Mouse (Mus musculus) stomach, postnatal 0 days (tissue): ENCODE measurements at regions not wholly inside any gene's neighbourhood (a gene's known extent, or its start where the extent isn't known, plus 50 kb on each side); places are given as distances from the start of the nearest gene placed in this dataset.

Experiments used
- ATAC-seq: fragments of 200-750 bp; cut with Nextera tagmentation; 2 replicates; pipeline ENCODE4 v1.8.0; 2017; ENCODE audit not compliant: low FRiP score, low TSS enrichment
- DNase-seq: peaks from one replicate; pipeline ENCODE4 v3.0.0-alpha.2; 2016; ENCODE audit warnings: low spot score
- H3K27ac ChIP-seq: fragments of 300-500 bp; sonication (generic); replicated peaks from 2 replicates; pipeline ENCODE4 v1.5.1; 2014; ENCODE audit warnings: mild to moderate bottlenecking, control low read depth
- H3K27me3 ChIP-seq: fragments of 300-500 bp; sonication (generic); 2 replicates; pipeline ENCODE4 v1.6.1; 2014; ENCODE audit warnings: low read length; ENCODE audit not compliant: control insufficient read depth, insufficient read depth
- H3K36me3 ChIP-seq: fragments of 300-500 bp; sonication (generic); 2 replicates; pipeline ENCODE4 v1.6.1; 2014; ENCODE audit warnings: low read length, mixed read lengths; ENCODE audit not compliant: control insufficient read depth, insufficient read depth
- H3K4me1 ChIP-seq: fragments of 300-500 bp; sonication (generic); replicated peaks from 2 replicates; pipeline ENCODE4 v1.6.1; 2014; ENCODE audit warnings: antibody characterized with exemption; ENCODE audit not compliant: control insufficient read depth, insufficient read depth
- H3K4me2 ChIP-seq: fragments of 300-500 bp; sonication (generic); replicated peaks from 2 replicates; pipeline ENCODE4 v1.6.1; 2014; ENCODE audit warnings: low read depth, mild to moderate bottlenecking, control low read depth, moderate library complexity
- H3K4me3 ChIP-seq: fragments of 300-500 bp; sonication (generic); 2 replicates; pipeline ENCODE4 v1.5.1; 2014; ENCODE audit warnings: low read depth, low read length, control low read depth
- H3K9ac ChIP-seq: fragments of 300-500 bp; sonication (generic); 2 replicates; pipeline ENCODE4 v1.6.1; 2014; ENCODE audit warnings: mild to moderate bottlenecking, low read length, control low read depth, mixed read lengths
- H3K9me3 ChIP-seq: fragments of 300-500 bp; sonication (generic); 2 replicates; pipeline ENCODE4 v1.6.1; 2016; ENCODE audit warnings: low read length; ENCODE audit not compliant: control insufficient read depth
- CTCF ChIP-seq: IDR thresholded peaks from 2 replicates; pipeline ENCODE4 v1.5.1; 2016; ENCODE audit warnings: antibody characterized with exemption, low read depth, mild to moderate bottlenecking, moderate library complexity
- EP300 ChIP-seq: optimal IDR thresholded peaks from 2 replicates; pipeline ENCODE3; 2016; ENCODE audit warnings: antibody characterized with exemption
- WGBS: fragments of 180-500 bp; shearing (Covaris S2); extraction: QIAGEN DNeasy Blood & Tissue Kit; methylation state at CpG from one replicate; pipeline ENCODE4 v1.1.7; 2014; 5-methylcytosine and 5-hydroxymethylcytosine counted together

DNA sequence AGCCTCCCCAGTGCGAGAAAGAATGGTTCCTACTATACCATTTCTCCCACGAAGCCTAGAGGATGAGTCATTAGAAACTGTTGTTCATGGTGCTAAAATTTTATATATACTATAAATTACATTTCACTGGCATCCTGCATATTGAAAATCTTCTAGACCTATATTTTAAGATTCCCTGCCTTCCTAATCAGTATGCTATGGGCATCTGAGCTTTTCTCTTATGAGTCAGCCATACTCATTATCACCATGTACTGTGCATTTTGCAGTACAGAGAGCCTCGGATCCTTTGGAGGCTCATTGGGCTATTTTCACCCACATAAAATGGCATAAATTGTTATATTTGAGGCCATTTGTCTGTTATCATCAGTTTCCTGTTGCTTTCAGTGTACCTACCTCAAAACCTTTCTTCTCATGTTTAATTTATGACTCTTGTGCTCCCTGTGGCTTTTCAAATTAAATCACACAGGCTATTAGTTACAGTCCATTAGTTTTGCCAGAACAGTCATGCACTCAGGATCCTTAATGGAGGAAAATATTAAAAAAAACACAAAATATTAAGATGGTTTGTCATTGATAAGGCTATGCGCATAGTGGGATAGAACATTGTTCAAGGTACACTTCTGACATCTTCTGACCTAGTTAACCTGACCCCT, 150.1 kb upstream of the Actbl2 start:
- no peaks in the 10 kb centered on the region for H3K4me1 ChIP-seq
- no peak overlapping the region for H3K4me2 ChIP-seq
- H3K9ac ChIP-seq = no peak overlapping the region
- TF ChIP-seq CTCF = no peak
- no peak for TF ChIP-seq EP300
- H3K36me3 ChIP-seq = no peaks in the 10 kb centered on the region
- DNase-seq (no peak), ATAC-seq (no peak)
- H3K27me3 ChIP-seq = no peaks in the 10 kb centered on the region
- WGBS = 82% methylated on average over 4 of the region's 4 CpGs
- no peak overlapping the region for H3K27ac ChIP-seq
- H3K4me3 ChIP-seq = no peak overlapping the region
- no peaks in the 10 kb centered on the region for H3K9me3 ChIP-seq

DNA sequence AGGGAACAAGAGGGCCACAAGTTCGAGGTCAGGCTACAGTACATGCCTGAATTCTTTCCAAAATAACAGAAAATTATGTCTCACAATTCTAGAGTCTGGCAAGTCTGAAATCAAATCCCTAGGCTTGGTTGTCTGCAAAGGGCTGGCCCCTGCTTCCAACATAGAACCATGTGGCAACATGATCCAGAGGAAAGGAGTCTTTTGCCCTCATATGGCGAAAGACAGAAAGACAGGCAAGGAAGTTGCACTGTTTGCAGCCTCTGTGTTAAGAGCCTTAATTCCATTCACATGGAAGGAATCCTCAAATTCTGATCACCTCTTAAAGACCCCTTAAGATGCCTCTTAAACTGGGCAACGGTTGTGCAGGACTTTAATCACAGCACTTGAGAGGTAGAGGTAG, 123.7 kb upstream of the Actbl2 start:
- WGBS = 83% methylated on average over 3 of the region's 3 CpGs
- TF ChIP-seq EP300 (no peak), CTCF (peak; percentile 38)
- Histone ChIP-seq H3K4me3 (no peak overlapping the region), H3K27me3 (no peaks in the 10 kb centered on the region), H3K4me1 (no peaks in the 10 kb centered on the region), H3K36me3 (no peaks in the 10 kb centered on the region), H3K9ac (no peak overlapping the region), H3K27ac (no peak overlapping the region), H3K9me3 (no peaks in the 10 kb centered on the region), H3K4me2 (no peak overlapping the region)
- ATAC-seq (no peak), DNase-seq (no peak)

DNA sequence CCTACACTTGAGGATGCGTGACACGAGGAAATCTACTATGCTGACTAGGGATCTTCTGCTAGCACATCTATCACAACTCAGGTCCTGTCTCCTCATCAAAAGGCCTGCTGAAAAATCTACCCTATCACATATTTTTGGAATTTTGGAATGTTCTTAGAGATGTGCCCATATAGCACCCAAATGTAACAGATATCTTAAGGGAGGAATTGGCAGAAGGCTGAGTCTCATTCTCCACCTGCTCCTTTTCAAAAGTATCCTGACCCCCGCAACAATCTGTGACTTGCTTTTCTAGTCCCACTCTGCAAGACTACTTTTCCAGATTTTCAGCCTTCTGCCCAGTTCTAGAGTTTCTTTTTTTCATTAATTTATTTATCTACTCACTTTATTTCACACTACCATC, 118.4 kb upstream of the Actbl2 start:
- no peak for TF ChIP-seq EP300
- no peak for TF ChIP-seq CTCF
- Histone ChIP-seq H3K9me3 (no peaks in the 10 kb centered on the region), H3K9ac (no peak overlapping the region), H3K4me3 (no peak overlapping the region), H3K36me3 (no peaks in the 10 kb centered on the region), H3K27me3 (no peaks in the 10 kb centered on the region), H3K4me2 (no peak overlapping the region), H3K27ac (no peak overlapping the region), H3K4me1 (no peaks in the 10 kb centered on the region)
- DNase-seq = no peak
- WGBS = 92% methylated on average over 3 of the region's 3 CpGs
- ATAC-seq = no peak

DNA sequence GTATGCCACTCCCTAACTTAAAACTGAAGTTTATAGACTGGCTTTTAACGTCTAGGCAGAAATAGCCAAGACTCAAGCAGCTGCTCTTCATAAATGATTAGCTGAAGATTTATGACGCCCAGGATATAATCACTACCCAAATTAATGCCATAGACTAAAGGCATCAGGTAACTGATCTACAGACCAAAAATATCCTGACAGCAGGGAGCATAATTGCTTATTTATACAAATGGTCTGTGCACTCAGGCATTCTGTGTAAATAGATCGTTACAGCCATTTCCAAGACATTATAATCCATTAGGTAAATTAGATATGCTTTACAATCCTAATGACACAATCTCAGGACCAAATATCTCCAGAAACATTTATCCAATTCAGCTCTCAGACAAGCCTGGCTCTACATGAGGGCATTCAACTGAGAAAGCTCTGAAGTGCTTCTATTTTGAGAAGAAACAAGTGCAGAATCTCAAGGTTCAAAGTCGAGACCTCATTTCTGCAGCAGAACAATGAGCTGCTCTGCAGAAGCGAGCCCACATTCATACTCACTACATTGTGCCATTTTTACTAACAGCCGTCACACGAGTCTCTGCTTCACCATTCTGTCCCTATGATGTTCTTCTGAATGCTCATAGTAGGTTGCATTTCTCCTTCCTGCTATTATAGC, 111.9 kb upstream of the Actbl2 start:
- WGBS = 78% methylated on average over 7 of the region's 7 CpGs
- H3K27ac ChIP-seq = no peak overlapping the region
- no peak overlapping the region for H3K4me3 ChIP-seq
- ATAC-seq (no peak), DNase-seq (no peak)
- no peak overlapping the region for H3K9ac ChIP-seq
- H3K27me3 ChIP-seq = no peaks in the 10 kb centered on the region
- H3K4me2 ChIP-seq = no peak overlapping the region
- no peaks in the 10 kb centered on the region for H3K4me1 ChIP-seq
- H3K36me3 ChIP-seq = no peaks in the 10 kb centered on the region
- H3K9me3 ChIP-seq = no peaks in the 10 kb centered on the region
- TF ChIP-seq CTCF = no peak

DNA sequence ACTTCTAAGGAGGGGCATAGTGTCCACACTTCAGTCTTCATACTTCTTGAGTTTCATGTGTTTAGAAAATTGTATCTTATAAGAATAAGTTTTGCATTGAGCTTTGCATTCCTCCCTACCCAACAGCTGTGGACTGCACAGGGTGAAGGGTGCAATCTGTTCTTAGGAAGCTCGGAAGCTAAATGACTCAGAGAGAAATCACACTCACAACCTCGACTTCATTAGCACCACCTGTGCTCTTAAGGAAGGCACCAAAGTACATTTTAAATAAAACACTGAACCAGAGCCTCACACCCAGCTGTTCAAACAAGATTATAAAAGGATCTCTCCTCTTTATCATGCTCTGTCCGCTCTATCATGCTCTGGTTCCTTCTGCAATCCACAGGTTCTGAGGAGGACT, 110.1 kb upstream of the Actbl2 start:
- DNase-seq (no peak), ATAC-seq (no peak)
- no peaks in the 10 kb centered on the region for H3K4me1 ChIP-seq
- H3K4me3 ChIP-seq = no peak overlapping the region
- H3K9ac ChIP-seq = no peak overlapping the region
- H3K27ac ChIP-seq = no peak overlapping the region
- no peak overlapping the region for H3K4me2 ChIP-seq
- no peaks in the 10 kb centered on the region for H3K36me3 ChIP-seq
- TF ChIP-seq CTCF = no peak
- TF ChIP-seq EP300 = no peak
- 57% methylated on average over 3 of the region's 3 CpGs for WGBS
- no peaks in the 10 kb centered on the region for H3K27me3 ChIP-seq
- no peaks in the 10 kb centered on the region for H3K9me3 ChIP-seq

DNA sequence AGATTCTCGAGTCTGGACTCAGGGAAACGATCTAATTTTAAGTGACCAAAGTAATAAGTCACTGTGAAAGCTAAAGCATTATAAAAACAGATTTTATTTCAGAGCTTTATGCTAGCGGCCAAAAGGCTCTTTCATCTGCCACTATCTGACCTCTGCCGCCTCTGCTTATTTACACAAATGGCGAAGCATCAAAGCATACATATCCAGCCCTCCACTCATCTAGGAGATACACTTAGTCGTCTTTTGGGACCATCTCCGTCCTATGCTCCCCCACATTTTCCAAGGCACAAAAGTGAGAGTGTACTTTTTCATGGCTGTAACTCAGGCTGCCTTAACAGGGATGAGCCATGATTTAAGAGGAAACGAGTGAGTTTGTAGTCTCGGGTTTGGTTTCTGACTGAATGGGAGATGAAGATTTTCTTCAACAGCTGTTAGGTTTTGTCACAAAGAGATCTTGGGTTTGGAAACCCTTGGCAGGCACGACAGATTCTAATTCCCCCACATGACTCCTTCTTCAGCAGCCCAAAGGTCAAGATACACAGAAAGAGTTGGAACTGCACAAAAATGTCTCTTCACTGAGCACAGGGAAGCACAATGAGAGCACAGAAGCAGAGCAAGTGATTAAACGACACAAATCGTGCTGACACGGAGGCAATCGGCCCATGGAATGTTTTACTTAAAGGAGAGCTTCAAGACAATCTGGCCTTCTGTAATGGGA, 96.7 kb upstream of the Actbl2 start:
- Histone ChIP-seq H3K9ac (no peak overlapping the region), H3K36me3 (no peaks in the 10 kb centered on the region), H3K27ac (no peak overlapping the region), H3K4me2 (no peak overlapping the region), H3K4me1 (no peaks in the 10 kb centered on the region), H3K4me3 (no peak overlapping the region), H3K27me3 (no peaks in the 10 kb centered on the region), H3K9me3 (no peaks in the 10 kb centered on the region)
- ATAC-seq (no peak), DNase-seq (no peak)
- 45% methylated on average over 14 of the region's 14 CpGs for WGBS
- TF ChIP-seq CTCF (no peak), EP300 (no peak)
